Mouse (Mus musculus) cerebellum, adult 9-10 months (tissue): ENCODE data around the gene Gm10840.
"Not testable (repeated sequence)": the region's sequence is repeated elsewhere in the genome, so short reads cannot be mapped to it uniquely, and the experiment has no call there.

Experiments used
- DNase-seq: peaks from one replicate; pipeline ENCODE4 v3.0.0; 2022

Gm10840 gene

DNA sequence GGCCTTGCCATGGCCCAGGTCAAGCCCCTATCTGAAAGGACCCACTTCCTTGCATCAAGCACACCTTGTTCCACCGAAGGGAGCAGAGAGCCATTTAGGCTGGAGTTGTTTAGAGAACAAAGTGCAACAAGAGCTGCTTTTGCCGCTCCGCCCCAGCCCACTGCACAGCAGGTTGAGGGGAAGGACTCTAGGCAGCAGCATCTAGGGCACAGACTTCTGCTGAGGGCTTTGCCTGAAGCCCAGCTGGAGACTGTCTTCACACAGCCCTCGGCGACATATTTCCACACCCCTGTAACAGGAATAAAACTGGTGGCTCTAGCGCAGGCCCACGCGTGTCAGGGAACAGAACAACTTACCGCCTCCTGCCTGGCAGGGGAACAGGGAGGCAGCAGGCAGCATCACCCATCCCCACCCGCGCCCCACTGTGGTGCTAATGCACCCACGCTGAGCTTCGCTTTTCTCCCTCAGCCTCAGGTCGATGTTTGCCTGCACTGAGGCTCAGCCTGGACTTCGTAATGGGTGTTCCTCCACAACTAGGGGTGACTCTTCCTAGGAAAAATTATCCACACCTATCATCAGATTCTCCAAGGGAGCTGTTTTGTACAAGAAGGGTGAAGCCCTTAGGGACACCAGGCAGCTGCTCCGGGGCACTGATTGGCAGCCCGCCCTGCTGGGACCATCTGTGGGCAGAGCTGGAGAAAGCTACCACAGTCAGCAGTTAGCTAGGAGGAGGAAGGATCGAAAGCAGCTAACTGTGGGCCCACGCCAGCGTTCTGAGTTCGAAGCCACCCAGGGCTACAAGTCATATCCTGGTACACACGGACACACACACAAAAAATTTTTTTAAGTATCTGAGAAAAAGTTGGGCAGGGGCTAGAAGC is at the start of gene Gm10840, which contains the start of gene Limd2:
Gm10840 (plus strand) TSS at position 10 of the 881 bp plus-strand sequence.
Limd2 (minus strand) TSS at position 20 of the 881 bp plus-strand sequence.
- peak; percentile 83 for DNase-seq

GRCm38 (mm10) chr11:106111688-106112087 is 49.0 kb upstream of the Gm10840 start:
- DNase-seq, result no peak

DNA sequence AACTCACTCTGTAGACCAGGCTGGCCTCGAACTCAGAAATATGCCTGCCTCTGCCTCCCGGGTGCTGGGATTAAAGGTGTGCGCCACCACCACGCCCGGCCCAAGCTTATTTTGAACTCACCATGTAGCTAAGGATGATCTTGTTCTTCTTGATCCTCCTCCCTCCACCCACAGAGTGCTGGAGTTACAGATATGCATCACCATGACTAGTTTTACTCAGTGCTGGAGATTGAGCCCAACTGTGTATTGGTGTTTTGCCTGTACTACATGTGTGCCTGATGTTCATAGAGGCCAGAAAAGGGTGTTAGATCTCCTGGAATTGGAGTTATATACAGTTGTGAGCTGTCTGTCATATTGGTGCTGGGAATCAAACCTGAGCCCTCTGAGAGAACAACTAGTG is 38.4 kb upstream of the Gm10840 start:
- no peak for DNase-seq

DNA sequence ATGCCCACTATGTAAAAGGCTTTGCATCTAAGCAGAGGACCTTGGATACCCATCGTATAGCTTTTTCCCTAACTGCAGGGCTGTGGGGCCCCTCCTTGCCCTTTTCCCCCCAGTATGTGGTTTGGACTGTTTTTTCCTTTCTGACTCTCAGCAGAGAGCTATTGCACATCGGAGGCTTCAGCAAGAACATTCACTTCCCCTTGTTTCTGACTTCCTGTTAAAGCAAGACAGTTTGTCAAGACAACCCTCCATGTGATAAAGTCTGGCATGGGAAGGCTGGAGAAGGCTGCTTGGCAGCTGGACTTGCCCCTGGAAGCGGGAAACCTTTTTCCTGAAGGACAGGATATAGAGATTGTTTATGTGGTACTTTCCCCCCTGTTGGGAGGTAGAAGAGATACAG is 37.9 kb upstream of the Gm10840 start:
- DNase-seq, result no peak

GRCm38 (mm10) chr11:106124784-106125183 is 35.9 kb upstream of the Gm10840 start:
- DNase-seq, result no peak

DNA sequence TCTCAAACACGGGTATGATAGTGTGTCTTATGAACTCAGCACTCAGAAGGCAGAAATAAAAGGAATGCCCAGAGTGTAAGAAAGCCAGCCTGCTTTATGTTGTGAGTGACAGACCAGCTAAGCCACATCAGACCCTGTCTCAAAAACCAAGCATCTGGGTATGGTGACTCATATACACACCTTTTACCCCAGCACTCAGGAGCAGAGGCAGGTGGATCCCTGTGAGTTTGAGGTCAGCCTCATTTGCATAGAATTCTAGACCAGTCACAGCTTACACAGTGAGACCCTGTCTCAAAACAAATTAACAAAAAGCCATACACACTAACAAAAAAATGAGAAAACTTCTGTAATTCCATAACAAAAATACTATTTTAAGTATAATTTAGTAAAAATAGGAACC is 34.8 kb upstream of the Gm10840 start:
- DNase-seq, result no peak

GRCm38 (mm10) chr11:106126727-106127373 is 33.8 kb upstream of the Gm10840 start:
- DNase-seq, result not testable (repeated sequence)

- no peak for DNase-seq
These were observed 31.2 kb upstream of the Gm10840 start for GRCm38 (mm10) chr11:106129477-106129876.

GRCm38 (mm10) chr11:106132516-106132915 is 28.1 kb upstream of the Gm10840 start:
- DNase-seq, result no peak

- DNase-seq, result peak; percentile 61
These were observed 25.8 kb upstream of the Gm10840 start for GRCm38 (mm10) chr11:106134580-106135528.

DNA sequence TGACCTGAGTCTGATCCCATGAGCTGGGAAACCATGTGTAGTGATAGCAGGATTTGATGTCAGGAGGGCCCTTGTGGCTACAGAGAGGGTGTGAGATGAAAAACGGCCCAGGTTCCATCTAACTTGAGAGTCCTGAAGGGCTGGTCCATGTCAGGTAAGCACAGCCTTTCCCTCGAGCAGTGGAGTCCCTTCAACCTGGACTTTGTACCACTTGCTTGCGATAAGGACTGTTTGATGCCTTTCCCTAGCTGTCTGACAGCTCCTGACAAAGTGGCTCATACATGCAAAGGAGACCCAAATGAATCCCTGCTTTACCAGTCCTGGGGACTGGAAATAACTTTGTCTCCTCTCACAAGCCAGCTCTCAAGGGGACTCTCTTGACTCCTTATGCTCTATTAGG is 9.4 kb upstream of the Gm10840 start:
- no peak for DNase-seq

- DNase-seq, result peak; percentile 58
These were observed 8.5 kb upstream of the Gm10840 start for GRCm38 (mm10) chr11:106152132-106152531.

GRCm38 (mm10) chr11:106154091-106154490 is 6.6 kb upstream of the Gm10840 start:
- no peak for DNase-seq

DNA sequence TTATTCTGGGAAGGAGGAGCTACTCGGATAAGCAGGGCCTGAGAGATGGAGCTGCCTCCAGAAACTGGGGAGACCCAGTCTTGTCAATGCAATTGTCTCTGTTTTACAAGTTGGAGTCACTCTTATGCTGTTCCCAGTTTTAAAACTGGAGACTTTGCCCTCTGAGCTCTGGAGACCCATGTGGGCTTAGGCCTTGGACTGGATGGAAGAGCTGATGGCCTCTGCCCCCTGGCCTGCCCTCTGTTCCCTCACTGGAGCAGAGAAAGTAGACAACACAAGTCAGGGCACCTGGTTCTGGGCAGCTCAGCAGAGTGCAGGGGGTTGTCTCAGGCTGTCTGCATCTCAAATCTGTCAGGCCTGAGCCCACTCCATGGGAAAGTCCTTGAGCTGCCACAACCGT is 5.9 kb upstream of the Gm10840 start:
- no peak for DNase-seq

DNA sequence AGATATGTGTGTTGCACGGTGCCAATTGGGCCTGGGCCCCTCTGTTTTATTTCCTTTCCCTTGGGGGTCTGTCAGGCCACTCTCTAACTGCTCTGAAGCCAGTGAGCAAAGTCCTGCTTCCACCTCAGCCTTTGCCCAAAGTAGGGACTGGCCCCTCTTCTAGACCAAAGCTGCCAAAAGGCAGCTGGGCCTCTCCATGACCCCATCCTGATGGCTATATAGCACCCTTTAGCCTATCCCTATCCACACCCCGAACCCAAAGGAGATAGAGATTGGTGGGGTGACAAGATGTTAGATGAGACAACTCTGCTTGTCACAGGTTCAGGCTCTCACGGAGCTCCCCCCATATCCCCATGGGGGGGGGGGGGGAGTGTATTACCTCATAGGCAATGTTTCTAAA is 4.9 kb upstream of the Gm10840 start:
- DNase-seq, result no peak

- no peak for DNase-seq
These were observed 4.4 kb upstream of the Gm10840 start for GRCm38 (mm10) chr11:106156257-106156656.

- DNase-seq, result no peak
These were observed 3.5 kb upstream of the Gm10840 start for GRCm38 (mm10) chr11:106157154-106157553.

- DNase-seq, result no peak
These were observed 2.3 kb upstream of the Gm10840 start for GRCm38 (mm10) chr11:106158081-106158929.

DNA sequence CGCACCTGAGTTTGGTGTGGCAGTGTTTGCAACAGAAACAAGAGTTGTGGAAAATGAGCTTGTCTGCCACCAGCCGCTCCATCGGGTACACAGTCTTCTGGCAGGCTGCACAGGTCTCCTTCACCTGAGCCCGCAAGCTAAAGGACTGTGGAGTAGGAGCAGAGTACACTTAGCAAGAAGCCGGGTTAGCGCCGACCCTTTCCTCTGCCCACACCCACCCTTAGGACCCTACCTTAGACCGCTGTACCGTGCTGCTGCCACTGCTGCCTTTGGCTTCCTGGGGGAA is 1.8 kb upstream of the Gm10840 start:
- DNase-seq, result no peak

GRCm38 (mm10) chr11:106159216-106159920 is 1.3 kb upstream of the Gm10840 start:
- DNase-seq, result peak; percentile 74
